Mouse (Mus musculus): ENCODE data around the gene Gm5861.
"Not testable (repeated sequence)": the region's sequence is repeated elsewhere in the genome, so short reads cannot be mapped to it uniquely, and the experiment has no call there.

DNA sequence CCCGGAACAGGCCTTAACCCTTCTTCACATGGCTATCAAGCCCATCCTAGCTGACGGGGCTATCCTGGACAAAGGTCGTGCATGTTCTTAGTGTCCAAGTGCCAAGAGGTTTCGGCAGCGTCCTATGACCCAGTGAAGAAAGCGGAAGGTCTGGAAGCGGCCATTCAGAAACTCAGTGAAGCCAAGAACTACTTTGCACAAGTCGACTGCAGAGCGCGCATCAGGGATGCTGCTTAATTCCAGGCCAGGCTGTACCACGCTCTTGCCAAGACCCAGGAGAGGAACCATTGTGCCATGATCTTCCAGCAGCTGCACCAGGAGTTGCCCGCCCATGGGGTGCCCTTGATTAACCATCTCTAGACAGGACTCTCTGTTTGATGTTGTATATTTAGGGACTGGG is 44.8 kb upstream of the Gm5861 start:
- not testable (repeated sequence) for TF ChIP-seq USF1 (IDR thresholded peaks at IDR 0.05; ENCODE audit: low read depth); CTCF (IDR thresholded peaks at IDR 0.05; ENCODE audit: control insufficient read depth, insufficient read depth, insufficient read length); MAX (IDR thresholded peaks at IDR 0.05); MYOD1 (IDR thresholded peaks at IDR 0.05; ENCODE audit: control insufficient read depth, insufficient read length, low read depth); CEBPB (IDR thresholded peaks at IDR 0.05; ENCODE audit: low read depth)
